Mouse (Mus musculus) cerebellum, adult 11-12 months (tissue): Measurements from ENCODE around the gene Grhl1.
"Not testable (repeated sequence)": the region's sequence is repeated elsewhere in the genome, so short reads cannot be mapped to it uniquely, and the experiment has no call there.

ENCODE experiments used
- DNase-seq: peaks from one replicate; pipeline ENCODE4 v3.0.0; 2022

Gene Grhl1

DNA sequence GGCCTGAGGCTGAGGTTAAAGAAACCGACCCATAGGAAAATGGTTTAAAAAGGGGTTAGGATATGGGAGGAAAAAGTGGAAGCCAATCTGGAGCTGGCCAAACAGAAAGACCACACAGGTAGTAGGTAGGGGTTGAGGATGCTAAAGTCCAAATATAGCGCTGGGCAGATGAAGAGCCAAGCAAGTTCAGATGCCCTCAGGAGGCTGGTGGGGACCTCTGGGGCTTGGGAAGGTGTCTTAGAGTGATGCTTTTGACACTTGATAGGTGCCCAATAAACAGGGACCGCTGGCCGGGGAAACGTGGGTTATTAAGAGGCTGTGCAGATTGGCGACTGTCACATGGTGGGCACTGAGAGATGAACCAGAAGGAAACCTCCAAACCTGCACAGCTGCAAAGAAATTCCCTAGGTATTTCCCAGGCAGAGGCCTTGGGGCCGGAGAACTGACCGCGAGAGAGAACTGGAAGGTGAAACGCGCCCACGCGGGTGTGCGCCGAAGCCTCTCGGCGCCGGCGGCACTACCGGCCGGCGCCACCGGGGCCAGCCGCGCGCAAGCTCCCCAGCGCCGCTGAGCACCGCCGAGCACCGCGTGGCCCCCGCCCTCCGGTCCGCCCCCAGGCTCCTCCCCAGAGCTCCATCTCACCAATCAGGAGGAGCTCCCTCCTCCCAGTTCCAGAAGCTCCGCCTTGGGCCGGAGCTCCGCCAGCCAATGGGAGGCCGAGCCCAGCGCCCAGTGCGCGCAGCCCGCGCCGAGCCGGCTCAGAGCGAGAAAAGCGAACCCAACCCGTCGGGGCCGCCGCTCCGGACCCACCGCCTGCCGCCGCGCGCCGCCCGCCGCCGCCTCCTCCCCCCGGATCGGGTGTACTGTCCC, at the start of gene Grhl1:
Grhl1 (plus strand) TSS at position 761 of the 870 bp plus-strand sequence.
- DNase-seq = peak; percentile 93

GRCm38 (mm10) chr12:24525065-24525464, 47.0 kb upstream of the Grhl1 start:
- DNase-seq = not testable (repeated sequence)

GRCm38 (mm10) chr12:24536390-24536789, 35.7 kb upstream of the Grhl1 start:
- DNase-seq = no peak

DNA sequence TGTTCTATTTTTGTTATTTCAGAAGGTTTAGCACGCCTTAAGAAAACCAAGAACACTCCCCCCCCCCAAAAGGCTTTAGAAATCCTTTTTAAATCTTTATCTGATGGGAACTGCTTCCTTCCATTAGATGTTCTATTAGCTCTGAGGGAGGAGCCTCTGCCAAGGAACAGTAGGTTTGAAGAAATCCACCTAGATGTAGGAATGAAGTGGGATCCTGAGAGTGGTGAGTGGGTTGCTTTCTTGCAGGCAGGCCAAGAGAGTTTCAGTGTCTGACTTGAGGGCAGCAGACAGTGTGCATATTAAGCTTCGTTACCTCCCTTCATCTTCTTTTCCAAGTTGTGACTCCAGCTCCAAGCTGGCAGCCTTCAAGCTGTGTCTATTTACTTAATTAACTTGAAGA, 34.9 kb upstream of the Grhl1 start:
- no peak for DNase-seq

- DNase-seq = peak; percentile 11
Measured at GRCm38 (mm10) chr12:24537965-24538364, 34.1 kb upstream of the Grhl1 start.

DNA sequence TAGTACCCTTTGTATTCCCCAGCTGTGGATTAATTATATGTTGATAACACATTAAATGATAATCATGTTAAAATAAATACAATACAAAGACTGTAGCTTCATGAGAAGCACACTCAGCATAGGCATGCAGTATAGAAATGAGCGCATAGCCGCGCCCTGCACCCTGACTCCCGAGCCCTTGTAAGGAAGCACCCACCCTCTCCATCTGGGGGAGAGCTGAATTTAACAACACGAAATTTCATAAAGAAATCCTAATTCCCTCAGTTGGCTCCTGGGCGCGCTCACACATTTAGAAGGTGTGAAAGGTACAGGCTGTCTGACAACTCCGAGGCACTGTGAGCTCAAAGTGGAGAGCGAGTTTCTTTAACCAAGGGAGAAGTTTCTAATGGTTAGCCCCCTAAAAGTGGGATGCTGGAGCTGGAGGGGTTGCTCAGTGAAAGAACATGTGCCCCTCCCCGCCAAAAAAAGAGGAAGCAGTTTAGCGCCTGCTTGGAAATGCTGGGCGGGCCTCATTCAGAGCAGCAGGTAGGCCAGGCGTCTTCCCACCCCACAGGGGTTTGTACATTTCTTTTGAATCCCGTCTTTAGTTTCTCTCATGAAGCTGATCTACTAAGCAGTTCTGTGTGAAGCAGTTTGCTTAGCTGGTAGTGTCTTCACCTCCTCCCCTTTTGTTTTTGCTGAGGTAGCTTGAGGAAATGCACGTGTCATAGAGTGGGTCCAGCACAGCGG, 30.5 kb upstream of the Grhl1 start:
- no peak for DNase-seq

DNA sequence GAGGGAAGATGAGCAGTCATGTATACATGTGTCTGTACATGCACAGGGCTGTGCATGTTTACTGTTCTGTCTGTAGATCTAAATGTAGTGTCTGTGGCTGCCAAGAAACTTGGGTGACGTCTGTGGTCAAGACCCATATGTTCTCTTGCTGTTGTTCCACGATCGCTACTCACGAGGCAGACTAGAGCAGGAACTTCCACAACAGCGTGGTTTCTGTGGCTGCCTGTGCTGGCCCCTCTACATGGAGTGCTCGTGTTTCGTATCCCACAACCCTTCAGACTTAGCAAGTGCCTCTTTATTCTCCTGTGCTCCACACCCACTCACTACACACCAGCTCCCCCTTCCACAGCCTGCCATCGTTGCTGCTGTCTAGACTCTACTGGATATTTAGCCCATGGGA, 24.4 kb upstream of the Grhl1 start:
- no peak for DNase-seq

DNA sequence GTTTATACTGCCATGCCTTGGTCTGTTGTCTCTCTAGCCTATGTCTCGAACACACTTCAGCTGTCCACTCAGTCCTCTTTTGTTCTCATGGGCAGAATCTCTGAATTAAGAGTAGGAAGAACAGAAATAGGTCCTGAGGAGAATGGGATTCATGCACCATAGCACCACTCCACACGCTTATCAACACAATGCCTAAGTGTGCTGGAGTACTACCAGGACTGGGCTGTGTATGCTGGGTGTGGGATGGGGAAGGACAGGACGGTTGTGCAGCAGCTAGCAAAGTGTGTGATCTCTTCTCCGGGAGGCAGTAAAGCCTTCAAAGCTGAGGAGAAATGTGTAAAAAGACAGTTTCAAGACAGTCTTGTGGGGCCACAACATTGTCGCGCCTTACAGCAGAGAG, 23.2 kb upstream of the Grhl1 start:
- DNase-seq = no peak

DNA sequence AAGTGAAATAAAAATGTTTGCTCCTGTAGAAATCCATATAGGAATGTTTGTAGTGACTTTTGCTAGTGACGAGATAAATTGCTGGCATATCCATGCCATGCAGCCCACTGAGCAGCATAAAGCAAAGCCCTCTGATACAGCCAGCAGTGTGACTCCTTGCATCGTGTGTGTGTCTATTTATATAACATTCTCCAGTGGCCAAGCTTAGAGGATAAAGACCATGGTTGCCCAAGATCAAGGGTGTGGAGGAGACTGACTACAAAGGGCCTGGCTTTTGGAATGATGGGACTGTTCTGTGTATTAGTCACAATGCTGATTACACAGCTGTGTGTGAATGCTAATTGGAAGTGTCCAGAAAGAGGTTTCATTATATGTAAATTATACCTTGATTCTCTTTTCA, 19.6 kb upstream of the Grhl1 start:
- DNase-seq = no peak

GRCm38 (mm10) chr12:24555976-24556375, 16.1 kb upstream of the Grhl1 start:
- no peak for DNase-seq

DNA sequence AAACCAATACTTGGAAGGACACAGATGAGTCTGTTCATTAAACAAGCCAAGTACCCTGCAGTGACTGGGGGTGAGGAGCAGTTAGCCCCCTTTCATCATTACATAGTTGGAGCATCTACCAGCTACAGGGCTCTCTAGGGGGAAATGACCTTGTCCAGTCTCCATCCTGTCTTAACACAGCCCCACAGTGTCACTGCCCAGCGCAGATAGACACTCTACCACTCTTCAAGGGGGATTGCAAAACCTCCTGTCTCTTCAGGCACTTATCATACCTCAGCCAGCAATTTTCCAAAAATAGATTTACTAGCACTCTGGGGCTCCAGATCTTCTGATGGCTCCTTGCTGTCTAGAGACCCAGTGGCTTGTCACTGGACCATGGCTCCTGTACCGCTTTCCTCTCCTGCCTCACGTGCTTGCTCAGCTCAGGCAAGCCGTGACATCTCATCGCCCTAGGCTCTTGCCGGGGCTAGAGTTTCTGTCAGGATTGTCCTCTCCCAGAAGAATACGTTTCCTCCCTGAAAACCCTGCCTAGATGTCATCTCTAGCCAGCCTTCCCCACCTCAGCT, 8.6 kb upstream of the Grhl1 start:
- no peak for DNase-seq

DNA sequence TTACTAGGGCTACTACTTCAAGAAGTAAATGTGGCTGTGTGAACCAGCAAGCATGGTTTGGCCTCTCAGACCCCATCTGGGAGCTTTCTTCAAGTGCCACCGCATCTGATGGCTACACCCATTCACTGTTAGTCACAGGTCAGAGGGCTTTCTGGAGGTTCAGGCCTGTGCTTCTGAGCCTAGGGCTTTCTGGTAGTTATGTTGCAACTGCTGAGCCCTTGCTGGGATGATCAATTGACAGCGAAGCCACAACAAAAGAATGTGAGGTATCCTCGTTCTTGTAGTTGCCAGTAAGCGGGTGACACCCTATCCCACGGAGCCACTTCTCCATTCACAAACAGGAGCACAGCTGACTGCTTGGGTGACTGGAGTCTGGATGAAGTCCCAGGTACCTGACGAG, 6.8 kb upstream of the Grhl1 start:
- no peak for DNase-seq

- DNase-seq = no peak
Measured at GRCm38 (mm10) chr12:24567606-24568005, 4.5 kb upstream of the Grhl1 start.

DNA sequence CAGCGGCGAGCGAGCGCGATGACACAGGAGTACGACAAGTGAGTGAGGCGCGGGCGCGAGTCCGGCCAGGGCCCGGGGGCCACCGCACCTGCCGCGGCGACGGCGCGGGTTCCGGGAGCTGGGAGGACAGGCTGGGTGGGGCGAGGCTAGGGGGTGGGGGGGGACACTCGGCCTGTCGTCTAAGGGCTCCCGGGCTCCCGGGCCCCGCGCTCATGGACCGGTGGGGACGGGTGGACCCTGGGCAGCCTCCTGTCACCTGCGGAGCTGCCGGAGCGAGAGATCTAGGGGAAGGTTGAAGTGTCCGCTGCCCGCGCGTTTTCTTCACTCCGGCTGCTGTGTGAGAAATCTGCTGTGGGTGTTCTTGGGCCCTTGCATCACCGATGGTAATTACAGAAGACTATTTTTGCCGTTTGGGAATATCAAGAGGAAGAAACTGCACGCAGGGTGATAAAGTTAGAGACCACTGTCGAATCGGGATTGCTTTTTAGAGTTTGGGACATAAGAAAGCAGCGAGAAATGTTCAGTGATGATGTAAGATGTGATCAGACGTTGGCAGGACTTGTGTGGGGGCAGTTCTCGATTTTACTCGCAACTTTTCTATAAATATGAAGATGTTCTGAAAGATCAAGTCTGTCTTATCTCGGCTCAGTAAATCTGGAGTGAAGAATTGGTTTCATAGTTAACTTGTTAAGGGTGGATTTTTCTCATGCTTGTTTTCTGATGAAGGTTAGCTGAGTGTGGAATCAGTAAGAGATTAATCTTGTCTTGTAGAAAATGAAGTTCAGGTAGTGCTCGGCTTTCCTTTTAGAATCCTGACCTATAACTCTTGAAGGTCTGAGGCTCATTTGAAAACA, 565 bp downstream of the Grhl1 start:
- DNase-seq = no peak

DNA sequence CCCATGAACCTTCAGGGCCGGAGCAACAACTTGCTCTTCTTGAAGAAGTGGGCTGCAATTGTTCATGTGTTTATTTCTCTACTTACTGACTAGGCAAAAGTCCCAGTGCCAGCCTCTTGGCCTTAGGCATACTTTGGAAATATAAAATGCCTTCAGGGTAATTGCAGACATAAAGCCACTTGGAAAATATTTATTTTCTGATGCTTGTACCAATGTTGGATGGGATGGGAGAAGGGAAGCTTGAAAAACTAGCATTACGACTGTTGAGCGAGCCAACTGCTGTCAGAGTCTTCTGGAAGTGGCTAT, 1.1 kb downstream of the Grhl1 start:
- no peak for DNase-seq

GRCm38 (mm10) chr12:24574870-24575269, 2.8 kb downstream of the Grhl1 start:
- no peak for DNase-seq

DNA sequence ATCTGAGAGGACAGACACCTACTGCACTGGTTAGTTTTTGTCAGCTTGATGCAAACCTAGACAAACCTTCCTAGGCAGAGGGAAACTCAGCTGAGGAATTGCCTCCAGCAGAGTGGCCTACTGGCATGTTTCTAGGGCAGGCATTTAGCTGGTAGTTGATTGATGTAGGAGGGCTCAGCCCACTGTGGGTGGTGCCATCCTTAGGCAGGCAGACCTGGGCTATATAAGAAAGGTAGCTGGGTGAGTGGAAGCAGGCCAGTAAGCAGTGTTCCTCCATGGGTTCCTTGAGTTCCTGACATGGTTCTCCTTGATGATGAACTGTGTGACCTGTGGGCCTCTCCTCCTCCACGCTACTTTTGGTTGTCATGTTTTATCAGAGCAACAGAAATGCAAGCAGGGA, 8.4 kb downstream of the Grhl1 start:
- DNase-seq = no peak

GRCm38 (mm10) chr12:24580996-24581683, 9.1 kb downstream of the Grhl1 start:
- no peak for DNase-seq

GRCm38 (mm10) chr12:24583653-24584052, 11.6 kb downstream of the Grhl1 start:
- DNase-seq = no peak

DNA sequence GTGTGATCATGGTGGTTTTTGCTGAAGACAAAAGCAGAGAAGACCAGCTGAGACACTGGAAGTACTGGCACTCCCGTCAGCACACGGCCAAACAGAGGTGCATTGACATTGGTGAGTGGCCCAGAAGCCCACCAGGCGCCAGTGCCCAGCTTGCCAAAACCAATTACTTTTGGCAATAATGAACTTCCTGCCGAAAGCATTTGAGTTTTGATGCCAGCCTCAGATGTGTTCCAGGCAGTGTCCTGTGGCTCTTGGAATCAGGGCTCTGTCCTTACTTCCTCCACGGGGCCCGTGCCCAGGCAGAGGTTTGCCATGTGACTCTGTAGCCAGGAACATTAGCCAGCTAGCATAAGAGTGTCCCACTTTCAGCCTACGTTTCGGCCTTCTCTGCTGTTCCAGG, 12.8 kb downstream of the Grhl1 start:
- no peak for DNase-seq

DNA sequence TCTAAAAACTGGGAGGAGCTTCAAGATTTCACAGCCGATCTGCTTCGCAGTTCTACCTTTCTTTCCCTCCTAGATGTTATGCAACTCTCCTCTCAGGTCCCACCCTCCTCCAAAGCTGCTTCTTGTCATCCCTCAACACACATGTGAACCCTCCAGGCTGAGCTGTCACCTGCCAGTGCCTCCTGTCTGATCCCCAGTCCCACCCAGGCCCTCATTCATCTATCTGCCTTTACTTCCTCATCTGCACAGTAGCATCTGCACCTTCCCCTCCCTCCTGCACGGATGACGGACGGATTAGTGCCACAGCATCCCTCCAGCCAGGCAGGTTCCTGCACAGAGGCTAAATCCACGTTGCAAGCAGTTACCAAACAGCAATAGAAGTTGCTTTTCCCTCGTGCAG, 14.1 kb downstream of the Grhl1 start:
- no peak for DNase-seq

- DNase-seq = no peak
Measured at GRCm38 (mm10) chr12:24590371-24590770, 18.3 kb downstream of the Grhl1 start.

GRCm38 (mm10) chr12:24592055-24592454, 20.0 kb downstream of the Grhl1 start:
- DNase-seq = no peak
